Mouse (Mus musculus) cerebellum, adult 9-10 months (tissue): ENCODE measurements around the gene Clasp1.
A peak's percentile ranks its signal among the peaks of the same experiment; 100 is the strongest.
"Not testable (repeated sequence)": the region's sequence is repeated elsewhere in the genome, so short reads cannot be mapped to it uniquely, and the experiment has no call there.

Experiments used
- DNase-seq: peaks from one replicate; pipeline ENCODE4 v3.0.0; 2022

Gene Clasp1

GRCm38 (mm10) chr1:118595395-118595794 is 206.5 kb downstream of the Clasp1 start:
- DNase-seq = no peak

GRCm38 (mm10) chr1:118597475-118598213 is 208.8 kb downstream of the Clasp1 start:
- peak; percentile 20 for DNase-seq

GRCm38 (mm10) chr1:118598339-118598738 is 209.5 kb downstream of the Clasp1 start:
- peak; percentile 79 for DNase-seq

- no peak for DNase-seq
Observed at GRCm38 (mm10) chr1:118613631-118614183, 224.8 kb downstream of the Clasp1 start.

GRCm38 (mm10) chr1:118621055-118621454 is 232.2 kb downstream of the Clasp1 start:
- DNase-seq = not testable (repeated sequence)

- no peak for DNase-seq
Observed at GRCm38 (mm10) chr1:118622857-118623256, 234.0 kb downstream of the Clasp1 start.

- DNase-seq = no peak
Observed at GRCm38 (mm10) chr1:118625461-118625860, 236.6 kb downstream of the Clasp1 start.

- DNase-seq = no peak
Observed at GRCm38 (mm10) chr1:118625921-118626320, 237.1 kb downstream of the Clasp1 start.

- DNase-seq = no peak
Observed at GRCm38 (mm10) chr1:118626452-118626851, 237.6 kb downstream of the Clasp1 start.

GRCm38 (mm10) chr1:118627781-118628464 is 239.1 kb downstream of the Clasp1 start, which contains the start of gene Tfcp2l1:
Tfcp2l1 (plus strand) TSS chr1:118627945.
- peak; percentile 46 for DNase-seq

- no peak for DNase-seq
Observed at GRCm38 (mm10) chr1:118633415-118633980, 244.6 kb downstream of the Clasp1 start.

GRCm38 (mm10) chr1:118642296-118642999 is 253.6 kb downstream of the Clasp1 start:
- no peak for DNase-seq

- DNase-seq = no peak
Observed at GRCm38 (mm10) chr1:118643138-118643979, 254.5 kb downstream of the Clasp1 start.

- no peak for DNase-seq
Observed at GRCm38 (mm10) chr1:118645701-118646100, 256.8 kb downstream of the Clasp1 start.

GRCm38 (mm10) chr1:118648015-118648414 is 259.2 kb downstream of the Clasp1 start:
- DNase-seq = no peak

- no peak for DNase-seq
Observed at GRCm38 (mm10) chr1:118649933-118650770, 261.3 kb downstream of the Clasp1 start.

- DNase-seq = no peak
Observed at GRCm38 (mm10) chr1:118650771-118651080, 261.9 kb downstream of the Clasp1 start.

- no peak for DNase-seq
Observed at GRCm38 (mm10) chr1:118658716-118659115, 269.9 kb downstream of the Clasp1 start.

GRCm38 (mm10) chr1:118660880-118661465 is 272.1 kb downstream of the Clasp1 start:
- no peak for DNase-seq
